Mouse (Mus musculus) cerebellum, adult 9-10 months (tissue): Measurements from ENCODE around the gene Zkscan5.
A peak's percentile ranks its signal among the peaks of the same experiment; 100 is the strongest.
"Not testable (repeated sequence)": the region's sequence is repeated elsewhere in the genome, so short reads cannot be mapped to it uniquely, and the experiment has no call there.

ENCODE experiments used
- DNase-seq: peaks from one replicate; pipeline ENCODE4 v3.0.0; 2022

Gene Zkscan5

GRCm38 (mm10) chr5:145203936-145204691 is at the start of gene Zkscan5:
Gene Zkscan5 (plus strand): TSS chr5:145204562.
- peak; percentile 99 for DNase-seq

- DNase-seq: no peak
Measured at GRCm38 (mm10) chr5:145161361-145161760, 43.0 kb upstream of the Zkscan5 start.

GRCm38 (mm10) chr5:145164710-145165109 is 39.7 kb upstream of the Zkscan5 start:
- DNase-seq: no peak

GRCm38 (mm10) chr5:145165184-145165583 is 39.2 kb upstream of the Zkscan5 start:
- DNase-seq: no peak

GRCm38 (mm10) chr5:145166536-145167305 is 37.6 kb upstream of the Zkscan5 start, which contains the start of the genes Ptcd1 and Cpsf4:
Gene Ptcd1 (minus strand): TSS chr5:145167108.
Gene Cpsf4 (plus strand): TSS chr5:145167213.
- DNase-seq: peak; percentile 99

- DNase-seq: no peak
Measured at GRCm38 (mm10) chr5:145167306-145167661, 37.1 kb upstream of the Zkscan5 start.

- DNase-seq: no peak
Measured at GRCm38 (mm10) chr5:145178461-145178980, 25.8 kb upstream of the Zkscan5 start.

GRCm38 (mm10) chr5:145185244-145185643 is 19.1 kb upstream of the Zkscan5 start:
- DNase-seq: no peak

- no peak for DNase-seq
Measured at GRCm38 (mm10) chr5:145189416-145189815, 14.9 kb upstream of the Zkscan5 start.

GRCm38 (mm10) chr5:145190373-145190772 is 14.0 kb upstream of the Zkscan5 start:
- no peak for DNase-seq

GRCm38 (mm10) chr5:145190875-145191798 is 13.2 kb upstream of the Zkscan5 start:
- DNase-seq: peak; percentile 92

GRCm38 (mm10) chr5:145191962-145192361 is 12.4 kb upstream of the Zkscan5 start, which contains the start of gene Atp5j2:
Gene Atp5j2 (minus strand): TSS chr5:145192062.
- DNase-seq: no peak

GRCm38 (mm10) chr5:145200387-145200786 is 4.0 kb upstream of the Zkscan5 start:
- DNase-seq: no peak

- peak; percentile 83 for DNase-seq
Measured at GRCm38 (mm10) chr5:145201321-145201991, 2.9 kb upstream of the Zkscan5 start, which contains the start of gene Zkscan14. Gene Zkscan14 (minus strand): TSS chr5:145201868.

GRCm38 (mm10) chr5:145202446-145202845 is 1.9 kb upstream of the Zkscan5 start:
- no peak for DNase-seq

- DNase-seq: peak; percentile 44
Measured at GRCm38 (mm10) chr5:145205041-145205440, 679 bp downstream of the Zkscan5 start.

- DNase-seq: no peak
Measured at GRCm38 (mm10) chr5:145207385-145207784, 3.0 kb downstream of the Zkscan5 start.

- no peak for DNase-seq
Measured at GRCm38 (mm10) chr5:145207954-145208353, 3.6 kb downstream of the Zkscan5 start.

GRCm38 (mm10) chr5:145208391-145208790 is 4.0 kb downstream of the Zkscan5 start:
- DNase-seq: not testable (repeated sequence)

GRCm38 (mm10) chr5:145211340-145211739 is 7.0 kb downstream of the Zkscan5 start:
- DNase-seq: no peak

- DNase-seq: no peak
Measured at GRCm38 (mm10) chr5:145212216-145212615, 7.9 kb downstream of the Zkscan5 start.

- DNase-seq: no peak
Measured at GRCm38 (mm10) chr5:145213505-145213904, 9.1 kb downstream of the Zkscan5 start.
